Mouse (Mus musculus): ENCODE measurements around the gene Limch1.

Gene Limch1

GRCm38 (mm10) chr5:66786621-66787061, 41.0 kb downstream of the Limch1 start:
- DNase-seq = no peak

- DNase-seq = no peak
These were observed 43.4 kb downstream of the Limch1 start for GRCm38 (mm10) chr5:66789041-66789440.

- no peak for DNase-seq
These were observed 45.5 kb downstream of the Limch1 start for GRCm38 (mm10) chr5:66791161-66791560.

GRCm38 (mm10) chr5:66793251-66793650, 47.6 kb downstream of the Limch1 start:
- no peak for DNase-seq

GRCm38 (mm10) chr5:66797326-66797725, 51.7 kb downstream of the Limch1 start:
- peak; percentile 58 for DNase-seq

- no peak for DNase-seq
These were observed 52.5 kb downstream of the Limch1 start for GRCm38 (mm10) chr5:66798135-66798534.

GRCm38 (mm10) chr5:66798591-66799003, 53.0 kb downstream of the Limch1 start:
- DNase-seq = peak; percentile 55

GRCm38 (mm10) chr5:66800243-66800642, 54.6 kb downstream of the Limch1 start:
- peak; percentile 23 for DNase-seq

GRCm38 (mm10) chr5:66800977-66801376, 55.4 kb downstream of the Limch1 start:
- DNase-seq = no peak

GRCm38 (mm10) chr5:66802196-66802595, 56.6 kb downstream of the Limch1 start:
- DNase-seq = no peak

GRCm38 (mm10) chr5:66806335-66806734, 60.7 kb downstream of the Limch1 start:
- no peak for DNase-seq

- DNase-seq = no peak
These were observed 62.1 kb downstream of the Limch1 start for GRCm38 (mm10) chr5:66807737-66808136.

GRCm38 (mm10) chr5:66809016-66809570, 63.5 kb downstream of the Limch1 start:
- DNase-seq = no peak

GRCm38 (mm10) chr5:66810396-66810795, 64.8 kb downstream of the Limch1 start:
- no peak for DNase-seq

GRCm38 (mm10) chr5:66814674-66815073, 69.0 kb downstream of the Limch1 start:
- DNase-seq = no peak

GRCm38 (mm10) chr5:66815877-66816276, 70.2 kb downstream of the Limch1 start:
- DNase-seq = no peak

GRCm38 (mm10) chr5:66816751-66817150, 71.1 kb downstream of the Limch1 start:
- no peak for DNase-seq

- DNase-seq = no peak
These were observed 71.7 kb downstream of the Limch1 start for GRCm38 (mm10) chr5:66817184-66817956.

- no peak for DNase-seq
These were observed 77.0 kb downstream of the Limch1 start for GRCm38 (mm10) chr5:66822500-66823205.

- DNase-seq = no peak
These were observed 80.0 kb downstream of the Limch1 start for GRCm38 (mm10) chr5:66825586-66825985.

GRCm38 (mm10) chr5:66826844-66827243, 81.2 kb downstream of the Limch1 start:
- no peak for DNase-seq

GRCm38 (mm10) chr5:66829505-66829904, 83.9 kb downstream of the Limch1 start:
- DNase-seq = no peak

- no peak for DNase-seq
These were observed 84.6 kb downstream of the Limch1 start for GRCm38 (mm10) chr5:66830206-66830605.

- no peak for DNase-seq
These were observed 89.1 kb downstream of the Limch1 start for GRCm38 (mm10) chr5:66834756-66835155.

All from kidney, postnatal 14 days (tissue).